Mouse (Mus musculus) lung, adult 2 months (tissue): ENCODE results near the gene Tmem211. TPM values are rescaled to one million over a fixed set of nuclear protein-coding genes. Genes with fewer than 3 reads are reported as not detected.

Experiments
- DNase-seq: peaks from one replicate; pipeline ENCODE4 v3.0.0; 2022
- H3K4me1 ChIP-seq: fragments of 200-500 bp; 2 replicates; pipeline ENCODE4 v1.6.1; 2011; ENCODE audit warnings: low read length; ENCODE audit not compliant: control insufficient read depth, insufficient read depth
- H3K4me3 ChIP-seq: fragments of 200-500 bp; replicated peaks from 2 replicates; pipeline ENCODE3; 2011; ENCODE audit warnings: low read depth, mild to moderate bottlenecking, control low read depth, low read length; ENCODE audit errors: extremely low read depth
- CTCF ChIP-seq: fragments of 200-500 bp; IDR thresholded peaks from 2 replicates; pipeline ENCODE4 v1.5.1; 2011; ENCODE audit warnings: mild to moderate bottlenecking, low read length, control low read depth; ENCODE audit not compliant: insufficient read depth
- POLR2A ChIP-seq: fragments of 200-500 bp; IDR thresholded peaks from 2 replicates; pipeline ENCODE4 v1.6.1; 2011; ENCODE audit warnings: low read depth, mild to moderate bottlenecking, control low read depth, low read length, borderline replicate concordance; ENCODE audit errors: extremely low read depth
- WGBS: fragments of 180-500 bp; shearing (Covaris S2); methylation state at CpG from one replicate; pipeline ENCODE4 v1.1.7; 2018; 5-methylcytosine and 5-hydroxymethylcytosine counted together
- polyA plus RNA-seq: library from polyadenylated mRNA; depleted of rRNA; stranded (reverse); fragments of >200 nt; gene quantifications from 2 replicates; pipeline ENCODE4 v1.2.3, GENCODE M21; 2012; rRNA removed

Gene Tmem211
- polyA plus RNA-seq, 1 experiment: 0.08 TPM

DNA sequence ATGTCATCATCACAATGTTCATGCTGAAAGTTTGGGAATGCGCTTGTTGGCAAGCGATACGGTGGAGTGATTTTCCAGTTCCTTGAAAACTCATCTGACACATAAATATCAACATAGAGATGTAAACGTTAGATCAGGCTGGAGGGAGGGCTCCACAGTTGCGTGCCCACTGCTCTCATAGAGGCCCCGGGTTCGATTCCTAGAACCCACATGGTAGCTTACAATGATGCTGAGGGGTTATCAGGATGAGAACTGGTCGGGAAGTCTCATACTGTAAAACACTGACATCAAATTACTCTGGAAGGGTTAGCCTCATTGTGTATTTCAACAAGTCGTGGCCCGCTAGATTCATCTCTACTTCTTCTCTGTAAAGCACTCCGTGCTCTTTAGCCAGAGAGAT, 59.3 kb downstream of the Tmem211 start:
- H3K4me3 ChIP-seq: no peak overlapping the region
- no peak for TF ChIP-seq CTCF
- TF ChIP-seq POLR2A: no peak
- 68% methylated on average over 11 of the region's 11 CpGs for WGBS
- no peaks in the 10 kb centered on the region for H3K4me1 ChIP-seq
- DNase-seq: no peak

DNA sequence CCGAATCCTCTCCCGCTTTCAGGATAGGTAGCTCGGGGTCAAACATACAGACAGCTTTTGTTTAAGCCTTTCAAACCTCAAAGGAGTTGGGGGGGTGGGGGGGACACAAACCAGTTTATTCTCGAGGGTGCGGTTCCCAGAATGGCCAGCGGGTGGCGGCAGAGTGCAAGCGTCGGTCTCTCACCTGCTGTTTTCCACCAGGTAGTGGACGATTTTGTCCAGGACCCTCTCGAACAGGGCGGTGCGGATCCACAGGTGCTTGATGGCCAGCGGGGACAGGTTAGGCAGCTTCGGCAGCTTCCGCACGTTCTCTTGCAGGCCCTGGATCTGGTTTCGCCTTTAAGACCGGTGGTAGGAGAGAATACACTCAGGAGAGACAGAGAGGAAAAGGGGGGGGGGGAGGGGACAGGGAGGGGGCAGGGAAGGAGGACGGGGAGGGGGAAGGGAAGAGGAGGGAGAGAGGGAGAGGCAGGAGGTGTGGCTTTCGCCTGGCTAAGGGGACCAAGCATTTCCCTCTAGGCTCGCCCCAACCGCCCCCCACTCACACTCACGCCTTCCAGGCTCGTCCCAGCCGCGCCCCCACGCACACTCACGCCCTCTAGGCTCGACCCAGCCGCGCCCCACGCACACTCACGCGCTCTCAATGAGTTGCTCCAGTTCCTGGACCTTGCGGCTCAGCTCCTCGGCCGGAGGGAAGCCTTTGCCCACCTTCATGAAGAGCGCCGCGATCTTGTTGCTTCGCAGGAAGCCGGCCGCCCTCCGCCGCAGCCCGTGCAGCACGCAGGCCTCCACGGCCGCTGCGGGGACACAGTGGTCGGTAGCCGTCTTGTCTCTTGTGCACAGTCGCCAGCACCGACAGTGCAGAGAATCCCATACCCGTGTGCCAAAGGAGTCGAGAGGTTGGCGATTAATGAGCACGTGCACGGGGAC, 60.1 kb downstream of the Tmem211 start:
- DNase-seq: peak; percentile 70
- WGBS: 14% methylated on average over 60 of the region's 60 CpGs
- H3K4me1 ChIP-seq: no peaks in the 10 kb centered on the region
- no peak for TF ChIP-seq POLR2A
- peak; percentile 52 for TF ChIP-seq CTCF
- no peak overlapping the region for H3K4me3 ChIP-seq

DNA sequence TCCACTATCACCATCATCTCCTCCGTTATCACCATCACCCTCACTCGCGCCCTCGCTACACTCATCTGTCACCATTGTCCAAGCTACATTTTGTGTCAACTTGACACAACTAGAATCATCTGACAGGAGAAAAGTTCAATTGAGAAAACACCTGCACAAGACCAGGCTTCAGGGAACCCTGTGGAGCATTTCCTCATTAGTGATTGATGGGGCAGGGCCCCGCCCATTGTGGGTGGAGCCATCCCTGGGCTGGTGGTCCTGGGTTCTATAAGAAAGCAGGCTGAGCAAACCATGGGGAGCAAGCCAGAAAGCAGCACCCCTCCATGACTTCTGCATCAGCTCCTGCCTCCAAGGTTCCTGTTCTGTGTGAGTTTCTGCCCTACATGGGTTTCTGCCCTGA, 61.1 kb downstream of the Tmem211 start:
- no peak for TF ChIP-seq POLR2A
- no peak for TF ChIP-seq CTCF
- DNase-seq: no peak
- no peaks in the 10 kb centered on the region for H3K4me1 ChIP-seq
- 35% methylated on average over 5 of the region's 5 CpGs for WGBS
- no peak overlapping the region for H3K4me3 ChIP-seq

DNA sequence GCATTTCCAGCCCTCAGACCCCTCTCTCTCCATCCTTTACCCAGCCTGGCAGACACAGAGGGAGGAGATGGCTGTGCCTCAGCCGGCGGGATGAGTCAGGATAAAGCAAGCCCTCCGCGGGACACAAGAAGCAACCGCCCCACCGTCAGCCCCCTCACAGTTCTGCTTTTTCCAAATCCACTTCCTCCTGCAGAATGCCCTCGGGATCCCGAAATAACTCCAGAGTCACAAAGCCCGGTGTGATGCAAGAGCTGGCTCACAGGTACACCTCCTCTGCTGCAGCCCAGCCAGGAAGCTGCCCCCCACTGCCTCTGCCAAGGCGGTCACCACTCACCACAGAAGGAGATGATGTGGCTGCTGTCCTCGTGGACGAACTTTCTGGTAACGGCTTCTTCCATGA, 61.8 kb downstream of the Tmem211 start:
- no peak for DNase-seq
- TF ChIP-seq CTCF (no peak), POLR2A (no peak)
- no peak overlapping the region for H3K4me3 ChIP-seq
- WGBS: 32% methylated on average over 13 of the region's 13 CpGs
- no peaks in the 10 kb centered on the region for H3K4me1 ChIP-seq

Other genes starting within 250 kb of the Tmem211 start
- gene Grk3, start 211.1 kb upstream of the Tmem211 start, polyA plus RNA-seq: 20.2 and 33.0 TPM in 2 replicates
- not detected in 2 replicates for gene Crybb2, start 156.8 kb upstream of the Tmem211 start, polyA plus RNA-seq
- gene Crybb3, start 145.3 kb upstream of the Tmem211 start, polyA plus RNA-seq: 5.2 and 5.7 TPM in 2 replicates
- gene 2900026A02Rik, start 5.7 kb upstream of the Tmem211 start, polyA plus RNA-seq: 29.0 and 32.0 TPM in 2 replicates
- gene Sgsm1, start 83.9 kb downstream of the Tmem211 start, polyA plus RNA-seq: 4.4 and 6.7 TPM in 2 replicates
- gene Aym1, start 130.4 kb downstream of the Tmem211 start, polyA plus RNA-seq: not detected in 2 replicates